Mouse (Mus musculus): ENCODE data around the gene Epha4.

- no peak for TF ChIP-seq POLR2A (IDR thresholded peaks at IDR 0.05; ENCODE audit: insufficient read depth, low read length)
- no peak for TF ChIP-seq CTCF (IDR thresholded peaks at IDR 0.05; ENCODE audit: low read depth, low read length)
These were observed at the start of gene Epha4 for GRCm38 (mm10) chr1:77514963-77515650.
